Mouse (Mus musculus): Measurements from ENCODE around the gene Pdcd7. TPM values are rescaled to one million over a fixed set of nuclear protein-coding genes. Genes with fewer than 3 reads are reported as not detected.
"Not testable (repeated sequence)": the region's sequence is repeated elsewhere in the genome, so short reads cannot be mapped to it uniquely, and the experiment has no call there.

Pdcd7 gene
- polyA plus RNA-seq, 1 experiment from 2014 or later = 10.1 TPM

DNA sequence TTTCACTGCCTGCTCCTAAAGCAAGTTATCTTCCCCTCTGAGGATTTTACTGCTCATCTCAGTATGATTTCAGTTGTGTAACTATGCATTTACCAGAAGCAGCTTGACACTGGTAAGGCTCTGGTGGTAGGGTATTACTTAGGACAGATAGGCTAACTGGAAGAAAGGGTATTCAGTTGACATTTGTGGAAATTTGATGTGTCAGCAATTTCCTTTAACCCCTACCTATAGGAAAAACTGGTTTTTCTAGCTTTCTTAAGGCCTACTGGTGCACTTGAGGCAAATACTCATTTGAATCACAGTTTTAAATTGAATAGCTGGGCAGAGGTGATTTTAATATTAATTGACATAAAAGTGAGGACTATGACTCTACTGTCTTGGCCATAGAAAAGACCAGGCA is 19.9 kb upstream of the Pdcd7 start:
- H3K9me3 ChIP-seq = no peaks in the 10 kb centered on the region
- H3K27ac ChIP-seq = no peak overlapping the region
- no peak overlapping the region for H3K4me3 ChIP-seq
- no peak for ATAC-seq (ENCODE audit: insufficient number of reproducible peaks, low FRiP score, low TSS enrichment, low read depth)
- no peak overlapping the region for H3K9ac ChIP-seq
- H3K36me3 ChIP-seq = peaks cover 74% of the 10 kb centered on the region
- no peaks in the 10 kb centered on the region for H3K27me3 ChIP-seq
- H3K4me2 ChIP-seq = no peak overlapping the region
- H3K4me1 ChIP-seq = no peaks in the 10 kb centered on the region

DNA sequence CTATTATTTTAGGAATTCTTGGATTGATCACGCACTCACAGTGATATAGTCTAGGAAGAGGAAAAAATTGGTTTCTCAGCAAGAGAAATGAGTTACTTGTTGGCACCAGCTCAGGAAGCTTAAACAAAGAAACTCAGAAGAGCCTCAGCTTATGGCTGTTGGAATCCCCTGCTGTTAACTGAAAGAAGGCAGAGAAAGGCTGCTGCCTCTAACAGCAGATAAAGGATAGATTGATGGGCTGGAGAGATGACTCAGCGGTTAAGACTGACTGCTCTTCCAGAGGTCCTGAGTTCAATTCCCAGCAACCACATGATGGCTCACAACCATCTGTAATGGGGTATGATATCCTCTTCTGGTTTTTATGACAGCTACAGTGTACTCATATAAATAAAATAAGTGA is 18.5 kb upstream of the Pdcd7 start:
- Histone ChIP-seq H3K27me3 (no peaks in the 10 kb centered on the region), H3K4me1 (no peaks in the 10 kb centered on the region), H3K9ac (no peak overlapping the region), H3K27ac (no peak overlapping the region), H3K9me3 (no peaks in the 10 kb centered on the region), H3K4me3 (no peak overlapping the region), H3K36me3 (peaks cover 68% of the 10 kb centered on the region), H3K4me2 (no peak overlapping the region)
- no peak for ATAC-seq (ENCODE audit: insufficient number of reproducible peaks, low FRiP score, low TSS enrichment, low read depth)
- 94% methylated on average over 2 of the region's 2 CpGs for WGBS

GRCm38 (mm10) chr9:65333958-65334357 is 11.9 kb upstream of the Pdcd7 start:
- ATAC-seq (ENCODE audit: insufficient number of reproducible peaks, low FRiP score, low TSS enrichment, low read depth) = no peak
- peaks cover 13% of the 10 kb centered on the region for H3K36me3 ChIP-seq
- H3K4me3 ChIP-seq = no peak overlapping the region
- no peaks in the 10 kb centered on the region for H3K4me1 ChIP-seq
- H3K27ac ChIP-seq = no peak overlapping the region
- no peaks in the 10 kb centered on the region for H3K27me3 ChIP-seq
- no peak overlapping the region for H3K4me2 ChIP-seq
- no peak overlapping the region for H3K9ac ChIP-seq
- H3K9me3 ChIP-seq = no peaks in the 10 kb centered on the region
- 84% methylated on average over 5 of the region's 5 CpGs for WGBS

GRCm38 (mm10) chr9:65339146-65339545 is 6.8 kb upstream of the Pdcd7 start:
- Histone ChIP-seq H3K27ac (no peak overlapping the region), H3K4me2 (no peak overlapping the region), H3K9ac (no peak overlapping the region), H3K4me3 (no peak overlapping the region), H3K9me3 (no peaks in the 10 kb centered on the region; the same call in 1 of the 2 replicates), H3K27me3 (no peaks in the 10 kb centered on the region), H3K4me1 (no peaks in the 10 kb centered on the region), H3K36me3 (no peaks in the 10 kb centered on the region)
- WGBS = 84% methylated on average over 4 of the region's 4 CpGs
- no peak for ATAC-seq (ENCODE audit: insufficient number of reproducible peaks, low FRiP score, low TSS enrichment, low read depth)

DNA sequence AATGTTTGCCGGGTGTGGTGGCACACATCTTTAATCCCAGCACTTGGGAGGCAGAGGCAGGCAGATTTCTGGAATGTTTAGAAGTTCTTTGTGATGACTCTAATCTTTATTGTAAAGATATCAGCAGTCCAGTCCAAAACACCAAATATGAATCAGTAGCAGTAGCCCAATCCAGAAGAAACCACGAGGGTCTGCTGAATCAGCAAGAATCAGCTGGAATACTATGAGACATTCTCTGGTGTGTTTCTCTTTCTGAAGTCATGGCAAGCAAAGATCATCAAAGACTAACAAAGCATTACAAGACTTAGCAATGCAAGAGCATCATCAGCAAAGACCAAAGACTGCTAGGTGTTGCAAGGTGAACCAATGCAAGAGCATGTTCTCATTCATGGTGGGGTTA is 5.5 kb upstream of the Pdcd7 start:
- ATAC-seq (ENCODE audit: insufficient number of reproducible peaks, low FRiP score, low TSS enrichment, low read depth) = no peak
- no peaks in the 10 kb centered on the region for H3K27me3 ChIP-seq
- no peak overlapping the region for H3K9ac ChIP-seq
- H3K36me3 ChIP-seq = no peaks in the 10 kb centered on the region
- H3K27ac ChIP-seq = no peak overlapping the region
- 76% methylated on average over 2 of the region's 2 CpGs for WGBS
- no peak overlapping the region for H3K4me3 ChIP-seq
- no peaks in the 10 kb centered on the region for H3K4me1 ChIP-seq
- H3K4me2 ChIP-seq = no peak overlapping the region
- peaks cover 3% of the 10 kb centered on the region; the same call in 1 of the 2 replicates for H3K9me3 ChIP-seq

- peaks cover 10% of the 10 kb centered on the region for H3K4me1 ChIP-seq
- H3K27ac ChIP-seq = peak overlapping the region; percentile 96
- H3K9ac ChIP-seq = peak overlapping the region; percentile 98; the same call in 1 of the 2 replicates
- not testable (repeated sequence) for H3K9me3 ChIP-seq; H3K27me3 ChIP-seq; ATAC-seq (ENCODE audit: insufficient number of reproducible peaks, low FRiP score, low TSS enrichment, low read depth); H3K36me3 ChIP-seq
- H3K4me3 ChIP-seq = peak overlapping the region; percentile 99
- 55% methylated on average over 11 of the region's 11 CpGs for WGBS
- peak overlapping the region; percentile 55 for H3K4me2 ChIP-seq
Observed at GRCm38 (mm10) chr9:65345439-65345838, 465 bp upstream of the Pdcd7 start.

- Histone ChIP-seq H3K9me3 (0 out of 2 replicates have a peak, but pooled peaks cover 3% of the 10 kb centered on the region), H3K9ac (peak overlapping the region; percentile 98), H3K27me3 (no peaks in the 10 kb centered on the region), H3K4me2 (peak overlapping the region; percentile 55), H3K27ac (peak overlapping the region; percentile 96), H3K4me1 (peaks cover 10% of the 10 kb centered on the region), H3K4me3 (peak overlapping the region; percentile 99), H3K36me3 (no peaks in the 10 kb centered on the region)
- WGBS = under 1% methylated on average over 77 of the region's 77 CpGs
- ATAC-seq (ENCODE audit: insufficient number of reproducible peaks, low FRiP score, low TSS enrichment, low read depth) = peak; percentile 59
Observed at GRCm38 (mm10) chr9:65346476-65347111, 690 bp downstream of the Pdcd7 start.

DNA sequence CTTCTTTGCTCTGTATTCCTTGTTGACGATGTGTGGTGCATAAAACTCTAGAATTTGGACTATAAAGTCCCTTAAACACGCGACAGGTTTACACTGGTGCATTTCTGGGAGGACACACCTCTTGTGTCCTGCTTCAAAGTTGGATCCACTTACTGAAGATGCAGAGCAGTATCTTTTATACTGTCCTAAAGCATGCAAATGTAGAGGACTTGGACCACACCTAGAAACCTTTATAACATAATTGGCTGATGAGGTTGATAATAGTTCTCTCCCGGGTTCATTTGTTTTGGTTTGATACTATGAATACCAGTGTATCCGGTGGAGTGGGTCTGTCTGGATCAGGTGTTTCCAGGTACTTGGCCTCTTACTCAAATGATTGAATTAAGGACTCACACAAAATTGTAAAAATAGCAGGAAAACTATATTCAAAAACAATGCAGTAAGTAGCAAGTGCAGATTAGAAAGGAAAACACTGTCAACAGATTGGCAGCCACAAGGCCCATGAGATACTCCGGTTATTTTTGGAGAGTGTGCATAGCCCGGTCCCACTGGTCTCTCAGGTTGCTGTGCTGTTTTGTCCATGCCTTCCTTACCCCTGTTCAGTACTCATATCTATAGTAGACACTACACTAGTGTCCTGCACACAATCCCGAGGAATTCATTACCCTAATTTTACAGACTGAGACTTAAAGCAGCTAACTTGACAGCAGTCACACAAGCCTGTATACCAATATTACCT is 1.4 kb downstream of the Pdcd7 start:
- Histone ChIP-seq H3K9me3 (0 out of 2 replicates have a peak, but pooled peaks cover 3% of the 10 kb centered on the region), H3K27ac (peak overlapping the region; percentile 96), H3K27me3 (no peaks in the 10 kb centered on the region), H3K9ac (peak overlapping the region; percentile 98), H3K4me2 (peak overlapping the region; percentile 55), H3K4me1 (peaks cover 10% of the 10 kb centered on the region), H3K4me3 (peak overlapping the region; percentile 99), H3K36me3 (no peaks in the 10 kb centered on the region)
- ATAC-seq (ENCODE audit: insufficient number of reproducible peaks, low FRiP score, low TSS enrichment, low read depth) = no peak
- WGBS = 40% methylated on average over 8 of the region's 8 CpGs

GRCm38 (mm10) chr9:65353251-65353650 is 7.3 kb downstream of the Pdcd7 start:
- H3K9me3 ChIP-seq = no peaks in the 10 kb centered on the region
- 77% methylated on average over 5 of the region's 5 CpGs for WGBS
- H3K4me3 ChIP-seq = no peak overlapping the region
- no peaks in the 10 kb centered on the region for H3K27me3 ChIP-seq
- no peak overlapping the region for H3K4me2 ChIP-seq
- H3K36me3 ChIP-seq = peaks cover 35% of the 10 kb centered on the region
- no peaks in the 10 kb centered on the region for H3K4me1 ChIP-seq
- H3K27ac ChIP-seq = no peak overlapping the region
- no peak for ATAC-seq (ENCODE audit: insufficient number of reproducible peaks, low FRiP score, low TSS enrichment, low read depth)
- no peak overlapping the region for H3K9ac ChIP-seq

- Histone ChIP-seq H3K4me2 (no peak overlapping the region), H3K27ac (no peak overlapping the region), H3K27me3 (no peaks in the 10 kb centered on the region), H3K36me3 (peaks cover 65% of the 10 kb centered on the region), H3K9ac (no peak overlapping the region), H3K4me1 (no peaks in the 10 kb centered on the region), H3K9me3 (no peaks in the 10 kb centered on the region), H3K4me3 (no peak overlapping the region)
- WGBS = 87% methylated on average over 7 of the region's 7 CpGs
- no peak for ATAC-seq (ENCODE audit: insufficient number of reproducible peaks, low FRiP score, low TSS enrichment, low read depth)
Observed at GRCm38 (mm10) chr9:65356561-65356960, 10.7 kb downstream of the Pdcd7 start.

DNA sequence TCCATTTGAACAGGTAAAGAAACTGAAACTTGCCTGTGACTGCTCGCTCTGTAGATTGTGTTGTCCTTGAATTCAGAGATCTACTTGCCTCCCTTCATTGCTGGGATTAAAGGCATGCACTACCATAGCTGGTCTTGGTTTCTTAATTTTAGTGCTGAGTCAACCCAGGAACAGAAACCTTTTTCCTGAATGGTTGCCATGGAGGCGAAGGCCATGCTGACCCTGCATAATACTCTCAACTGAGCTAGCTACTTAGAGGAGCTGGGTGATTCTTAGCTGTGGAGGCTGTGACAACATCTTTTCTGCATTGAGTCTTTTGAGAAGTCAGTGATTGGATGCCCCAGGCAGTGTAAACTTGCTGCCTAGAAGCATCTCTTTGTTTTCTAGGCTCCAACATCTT is 11.1 kb downstream of the Pdcd7 start:
- H3K27ac ChIP-seq = no peak overlapping the region
- H3K4me3 ChIP-seq = no peak overlapping the region
- WGBS = 94% methylated on average over 2 of the region's 2 CpGs
- H3K9ac ChIP-seq = no peak overlapping the region
- no peaks in the 10 kb centered on the region for H3K4me1 ChIP-seq
- peaks cover 69% of the 10 kb centered on the region for H3K36me3 ChIP-seq
- no peak for ATAC-seq (ENCODE audit: insufficient number of reproducible peaks, low FRiP score, low TSS enrichment, low read depth)
- H3K27me3 ChIP-seq = no peaks in the 10 kb centered on the region
- no peak overlapping the region for H3K4me2 ChIP-seq
- no peaks in the 10 kb centered on the region for H3K9me3 ChIP-seq

DNA sequence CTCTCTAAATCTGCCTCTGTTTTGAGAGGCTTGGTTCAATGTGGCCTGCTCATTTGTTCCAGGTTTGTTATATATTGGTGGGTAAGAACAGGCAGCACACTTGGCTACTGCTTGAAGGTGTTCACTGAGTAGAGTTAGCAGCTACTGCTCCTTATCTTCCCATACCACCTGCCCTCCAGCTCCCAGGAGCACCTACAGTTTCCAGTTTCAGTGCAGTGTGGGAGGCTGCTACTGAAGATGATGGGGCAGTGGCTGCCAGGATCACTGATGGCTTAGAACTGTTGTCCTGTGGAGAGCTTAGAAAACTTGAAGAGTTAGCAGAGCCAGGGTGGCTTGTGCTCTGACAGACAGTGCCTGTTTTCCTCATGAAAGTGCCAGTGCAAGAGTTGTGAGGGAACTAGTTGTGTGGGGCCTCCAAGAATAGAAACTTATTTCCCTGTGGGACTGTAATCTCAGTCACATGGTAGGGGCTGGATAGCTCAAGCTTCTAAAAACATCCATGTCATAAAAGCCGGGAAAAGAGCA is 13.1 kb downstream of the Pdcd7 start:
- H3K4me3 ChIP-seq = no peak overlapping the region

More for the DNA sequence above, 13.1 kb downstream of the Pdcd7 start:
- Histone ChIP-seq H3K36me3 (peaks cover 71% of the 10 kb centered on the region), H3K4me2 (no peak overlapping the region), H3K9me3 (no peaks in the 10 kb centered on the region), H3K4me1 (no peaks in the 10 kb centered on the region), H3K9ac (no peak overlapping the region), H3K27me3 (no peaks in the 10 kb centered on the region), H3K27ac (no peak overlapping the region)
- 90% methylated on average over 1 of the region's 1 CpGs for WGBS
- ATAC-seq (ENCODE audit: insufficient number of reproducible peaks, low FRiP score, low TSS enrichment, low read depth) = no peak
